Mouse (Mus musculus): ENCODE measurements around the gene Il12rb1.

Il12rb1 gene

DNA sequence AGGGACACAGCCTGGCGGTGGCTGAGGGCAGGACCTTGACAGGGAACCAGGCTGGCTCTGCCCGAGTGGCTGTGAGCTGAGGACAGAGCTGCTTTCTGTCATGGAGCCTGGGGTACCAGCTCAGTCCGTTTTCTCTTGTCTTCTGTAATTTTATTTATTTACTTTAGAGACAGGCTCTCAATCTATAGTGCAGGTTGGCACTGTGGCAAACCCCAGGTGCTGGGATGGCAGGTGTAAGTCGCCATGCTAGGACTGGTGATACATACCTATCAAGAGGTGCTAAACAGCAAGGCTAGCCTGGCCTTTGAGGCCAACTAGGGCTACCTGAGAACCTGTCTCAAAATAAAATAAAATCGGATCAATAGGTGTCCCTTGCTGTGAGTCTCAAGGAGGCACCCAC lies 47.8 kb downstream of the Il12rb1 start:
- no peak for DNase-seq

DNA sequence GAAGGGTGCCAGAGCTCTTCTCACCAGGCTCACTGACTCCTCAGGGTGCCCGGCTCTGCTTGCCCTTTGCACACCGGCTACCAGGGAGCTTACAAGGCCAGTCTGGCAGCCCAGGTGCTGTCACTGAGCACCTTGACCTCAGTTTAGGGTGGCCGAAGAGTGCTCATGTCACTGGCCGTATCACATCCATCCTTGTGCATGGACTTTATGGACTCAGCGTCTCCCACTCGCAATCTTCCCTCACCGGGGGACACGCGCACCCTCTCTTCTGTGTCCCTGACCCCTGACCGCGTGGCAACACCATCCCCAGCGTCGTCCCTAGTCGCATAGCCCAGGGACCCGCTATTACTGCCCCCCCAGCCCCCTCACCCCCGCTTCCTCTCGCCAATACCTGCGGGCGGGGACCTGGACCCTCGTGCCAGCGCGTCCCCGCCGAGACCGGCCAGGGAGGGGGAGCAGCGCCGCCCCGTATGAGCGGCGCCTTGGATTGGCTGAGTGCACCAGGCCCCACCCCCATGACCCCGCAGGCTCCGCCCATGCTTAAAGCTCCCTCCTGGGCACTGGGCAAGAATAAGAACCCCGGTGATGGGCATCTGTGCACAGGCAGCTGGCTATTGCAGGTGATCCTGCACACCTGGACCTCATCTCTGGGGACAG lies 48.4 kb downstream of the Il12rb1 start:
- DNase-seq, result peak; percentile 77

DNA sequence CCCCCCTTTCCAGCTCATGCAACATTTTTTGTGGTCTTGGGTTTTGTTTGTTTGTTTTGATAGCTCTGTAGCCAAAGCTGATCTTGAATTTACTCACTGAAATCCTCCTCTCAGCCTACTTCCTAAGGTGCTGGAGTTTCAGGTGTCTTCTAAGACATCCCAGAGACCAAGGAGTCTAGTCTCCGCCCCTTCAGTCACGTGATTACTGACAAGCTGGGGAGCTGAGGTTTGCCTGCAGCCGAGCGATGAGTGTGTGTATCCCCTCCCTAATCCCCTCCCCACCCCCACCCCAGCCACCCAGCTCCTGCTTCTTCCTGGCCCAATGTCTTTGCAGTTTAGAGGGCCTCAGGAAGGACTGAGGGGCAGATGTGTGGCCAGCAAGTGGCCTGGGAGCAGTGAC lies 49.3 kb downstream of the Il12rb1 start:
- DNase-seq, result no peak

DNA sequence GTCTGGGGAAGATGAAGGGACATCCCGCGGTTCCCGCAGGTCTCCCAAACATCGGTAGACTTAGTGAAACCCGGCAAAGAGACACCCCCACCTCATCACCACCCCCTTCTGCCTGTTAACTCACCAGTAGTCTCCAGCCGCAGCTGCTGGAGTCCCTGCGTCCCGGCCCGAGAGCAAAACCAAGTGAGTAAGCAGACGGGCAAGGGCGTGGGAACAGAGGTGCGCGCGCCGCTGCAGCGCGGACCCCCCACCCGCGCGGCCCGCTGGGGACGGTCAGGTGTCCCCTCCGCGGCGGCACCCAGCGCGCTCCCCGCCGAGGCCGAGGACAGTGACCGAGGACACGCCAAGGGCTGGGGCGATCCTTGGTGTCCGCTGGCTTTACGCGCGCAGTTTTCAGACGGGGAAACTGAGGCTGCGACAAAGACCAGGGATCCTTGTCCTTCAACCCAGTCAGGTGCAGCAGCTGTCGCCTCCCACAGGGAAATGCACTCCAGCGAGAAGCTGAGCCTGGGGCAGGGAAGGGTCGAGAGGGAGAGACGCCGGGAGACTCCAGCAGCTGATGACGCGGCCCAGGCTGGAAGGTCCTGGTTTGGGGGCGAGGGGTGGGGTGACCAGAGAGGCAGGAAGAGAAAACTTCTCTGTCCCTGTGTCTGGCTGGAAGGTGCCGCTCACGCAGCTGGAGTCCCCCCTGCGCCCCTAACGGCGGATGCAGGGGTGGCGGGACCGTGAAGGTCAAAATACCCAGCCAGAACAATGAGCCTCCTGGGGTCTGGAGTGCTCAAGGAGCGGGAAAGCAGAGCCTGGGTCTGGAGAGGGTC lies 54.8 kb downstream of the Il12rb1 start, which contains the start of gene Kcnn1:
Kcnn1 (minus strand) TSS at position 435 of the 818 bp plus-strand sequence.
- no peak for DNase-seq

DNA sequence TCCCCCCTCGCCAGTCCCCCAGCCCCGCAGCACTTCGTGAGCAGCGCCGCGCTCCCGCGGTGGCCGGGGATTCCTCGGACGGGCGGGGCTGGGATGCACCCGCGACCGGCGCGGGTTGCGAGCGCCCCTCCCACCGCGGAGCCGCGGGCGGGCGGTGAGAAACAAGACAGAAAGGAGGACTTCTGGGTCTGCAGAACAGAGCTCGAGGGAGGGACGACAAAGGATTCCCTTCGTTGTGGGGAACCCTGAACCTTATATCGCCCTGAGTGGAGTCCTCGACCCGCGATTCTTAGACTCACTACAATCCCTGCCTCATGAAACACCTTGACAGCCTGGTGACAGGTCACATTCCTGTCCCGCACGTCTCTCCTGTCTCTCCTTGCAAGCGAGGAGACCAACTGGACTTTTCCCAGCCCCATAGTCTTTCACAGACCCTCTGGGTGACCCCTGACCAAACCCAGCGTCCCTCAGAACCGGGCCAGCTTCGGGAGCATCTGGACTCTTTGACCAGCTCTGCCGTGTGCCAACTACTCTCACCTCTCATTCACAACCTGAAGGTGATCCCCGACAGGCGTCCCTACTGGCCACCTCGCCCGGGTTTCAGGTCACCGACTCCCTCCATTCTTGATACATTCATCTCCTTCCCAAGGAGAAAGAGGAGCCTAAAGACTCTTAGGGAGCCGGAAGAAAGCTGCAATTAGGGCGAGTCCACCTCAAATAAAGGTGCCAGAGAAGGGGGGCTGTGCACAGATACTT lies 55.9 kb downstream of the Il12rb1 start:
- no peak for DNase-seq

DNA sequence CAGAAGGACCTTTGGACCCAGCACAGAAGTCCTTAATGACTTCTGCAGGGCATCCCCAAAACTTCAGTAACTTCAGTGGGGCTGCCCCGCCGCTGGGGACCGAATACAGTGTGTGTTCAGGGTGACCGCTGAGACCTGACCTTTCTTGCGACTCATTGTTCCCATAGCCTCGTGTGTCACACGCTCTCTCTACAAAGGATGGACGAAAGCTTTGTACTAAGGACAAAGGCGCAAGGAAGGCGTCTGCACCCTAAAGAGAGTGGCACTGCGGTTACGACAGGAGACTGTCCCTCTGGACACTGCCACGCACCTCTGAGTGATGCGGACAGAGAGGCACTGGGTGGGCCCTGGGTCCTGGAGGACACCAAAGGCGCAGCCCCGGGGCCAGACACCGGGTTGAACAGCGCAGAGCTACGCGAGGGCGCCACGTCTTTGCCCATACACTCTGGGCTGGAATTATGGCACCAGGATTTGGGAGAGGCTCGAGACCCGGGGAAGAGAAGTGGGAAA lies 56.5 kb downstream of the Il12rb1 start:
- DNase-seq, result no peak

DNA sequence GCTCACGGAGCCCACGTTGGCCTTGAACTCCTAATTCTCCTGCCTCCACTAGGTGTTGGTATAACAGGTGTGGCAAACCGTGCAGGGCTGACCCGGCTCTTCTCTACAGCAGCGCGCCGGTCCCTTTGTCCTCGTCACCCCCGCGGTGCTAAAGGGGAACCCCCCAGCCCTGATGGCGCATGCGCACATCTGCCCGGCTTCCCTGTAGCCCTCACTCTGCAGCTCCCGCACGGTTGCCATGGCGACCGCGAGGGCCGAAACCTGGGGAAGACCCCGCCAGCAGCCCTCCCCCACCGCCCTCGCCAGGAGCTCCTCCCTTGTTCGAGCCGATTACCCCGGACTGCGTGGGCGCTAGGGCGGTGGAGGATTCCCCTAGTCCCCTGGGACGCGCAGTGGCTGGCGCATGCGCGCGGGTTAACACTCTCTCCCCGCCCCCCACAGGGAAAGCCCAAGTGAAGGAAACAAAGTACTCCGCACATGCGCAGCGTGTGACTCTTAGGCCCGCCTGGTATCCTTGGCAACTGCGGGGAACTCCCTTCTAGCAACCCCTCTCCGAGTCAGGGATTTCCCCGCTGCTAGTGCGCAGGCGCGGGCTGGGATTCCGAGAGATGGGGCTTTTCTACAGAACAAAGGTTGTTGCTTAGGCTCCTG lies 57.2 kb downstream of the Il12rb1 start:
- peak; percentile 99 for DNase-seq

DNA sequence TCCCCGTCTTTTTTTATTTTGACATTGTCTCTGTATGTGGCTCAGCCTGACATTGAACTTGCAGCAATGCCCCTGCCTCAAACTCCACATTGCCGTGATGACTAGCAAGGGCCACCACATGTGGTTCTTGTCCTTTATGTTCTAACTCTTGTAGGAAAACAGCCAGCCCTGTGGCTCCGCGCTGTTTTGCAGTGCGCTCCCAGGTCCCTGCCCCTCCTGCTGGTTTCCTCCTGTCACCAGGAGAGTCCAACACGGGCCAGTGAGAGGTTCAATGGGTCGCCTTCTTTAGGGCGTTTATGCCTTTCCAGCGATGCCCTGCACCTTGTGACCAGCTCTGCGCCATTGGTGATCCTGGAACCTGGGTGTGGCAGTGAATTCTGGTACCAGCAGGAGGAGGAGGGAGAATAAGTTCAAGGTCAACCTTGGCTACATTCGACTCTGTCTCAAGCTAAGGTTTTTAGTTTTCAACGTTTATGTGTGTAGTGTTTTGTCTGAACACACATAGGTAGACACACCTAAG lies 57.8 kb downstream of the Il12rb1 start:
- DNase-seq, result no peak

DNA sequence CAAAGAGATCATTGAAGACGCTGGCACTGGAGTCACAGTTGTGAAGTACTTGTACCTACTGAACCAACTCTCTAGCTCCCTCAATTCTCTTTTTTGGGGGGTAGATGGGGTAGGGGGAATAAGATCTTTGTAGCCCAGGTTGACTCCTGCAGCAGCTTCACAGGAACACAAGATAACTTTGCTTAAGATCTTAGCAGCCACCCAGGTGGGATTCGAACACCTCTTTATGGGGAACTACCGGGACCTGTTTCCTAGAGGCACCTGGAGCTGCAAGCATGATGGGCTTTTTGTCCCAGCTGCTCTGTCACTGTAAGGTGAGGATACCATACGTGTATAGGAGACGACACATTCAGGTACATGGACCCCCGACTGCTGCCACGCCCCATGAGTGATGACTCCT lies 58.3 kb downstream of the Il12rb1 start:
- DNase-seq, result no peak

DNA sequence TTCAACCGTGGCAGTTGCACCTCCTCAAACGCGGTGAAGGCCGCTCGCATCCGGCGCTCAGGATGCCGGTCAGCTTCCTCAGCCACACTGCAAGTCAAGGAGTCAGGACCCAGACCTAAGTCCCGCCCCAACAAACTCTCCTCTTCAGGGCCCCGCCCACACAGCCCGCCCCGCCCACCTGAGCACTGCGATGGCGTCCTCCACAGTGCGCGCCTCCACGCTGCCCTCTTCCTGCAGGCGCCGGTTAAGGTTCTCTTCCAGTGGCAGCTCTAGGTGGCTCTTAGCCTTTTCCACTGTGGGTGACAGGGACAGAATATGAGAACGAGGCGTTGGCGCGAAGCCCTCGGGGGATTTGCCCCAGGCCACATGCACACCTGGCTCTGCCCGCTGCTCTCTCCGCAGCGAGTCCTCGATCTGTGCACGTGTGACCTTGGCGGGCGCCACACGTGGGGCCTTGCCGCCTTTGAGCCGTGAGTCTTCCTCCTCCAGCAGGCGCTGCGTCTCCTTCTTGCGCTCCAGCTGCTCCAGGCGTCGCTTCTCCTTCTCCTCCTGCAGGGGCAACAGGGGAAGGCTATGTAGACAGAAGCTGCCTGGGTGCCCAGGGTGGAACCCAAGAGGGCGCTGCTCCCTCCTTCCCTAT lies 60.4 kb downstream of the Il12rb1 start:
- DNase-seq, result no peak

DNA sequence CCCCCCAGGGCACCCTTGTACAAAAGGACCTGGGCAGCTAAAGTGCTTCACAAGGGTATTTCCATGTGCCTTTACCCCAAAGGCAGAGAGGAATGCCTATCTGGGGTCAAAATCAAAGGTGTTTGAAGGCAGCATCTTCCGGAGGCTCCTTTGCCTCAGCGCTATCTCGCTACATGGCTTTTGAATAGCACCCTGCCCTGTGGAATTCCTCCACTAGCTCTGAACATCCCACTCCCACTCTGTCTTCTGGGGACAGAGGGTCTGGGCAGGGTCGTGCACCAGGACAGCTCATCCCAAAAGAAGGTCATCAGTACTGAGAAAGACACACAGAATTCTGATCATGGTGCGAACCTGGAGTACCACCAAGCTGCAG lies 60.9 kb downstream of the Il12rb1 start:
- DNase-seq, result no peak

DNA sequence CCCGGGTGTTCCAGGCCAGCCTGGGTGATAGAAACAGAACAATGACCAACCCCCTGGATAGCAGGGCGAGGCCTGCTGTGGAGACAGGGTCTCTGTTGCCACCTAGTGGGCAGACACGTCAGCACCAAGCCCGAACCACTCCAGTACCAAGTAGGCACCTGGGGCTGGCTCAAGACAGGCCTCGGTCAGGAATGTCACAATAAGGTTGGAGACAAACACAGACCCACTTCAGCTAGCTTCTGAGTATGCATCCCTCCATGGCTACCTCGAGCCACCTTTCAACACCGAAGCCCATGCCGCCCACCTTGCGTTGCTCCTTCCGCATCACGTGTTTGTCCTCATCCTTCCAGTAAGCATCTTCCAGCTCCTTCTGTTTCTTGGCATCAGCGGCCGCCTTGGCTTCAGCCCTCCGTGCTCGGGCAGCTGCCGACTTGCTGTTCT lies 61.4 kb downstream of the Il12rb1 start:
- DNase-seq, result peak; percentile 82
